Mouse (Mus musculus) testis, adult 2 months (tissue): ENCODE data around the gene Wbp2nl. TPM values are rescaled to one million over a fixed set of nuclear protein-coding genes. Genes with fewer than 3 reads are reported as not detected.
A peak's percentile ranks its signal among the peaks of the same experiment; 100 is the strongest.
"Not testable (repeated sequence)": the region's sequence is repeated elsewhere in the genome, so short reads cannot be mapped to it uniquely, and the experiment has no call there.

Experiments used
- H3K27ac ChIP-seq: fragments of 200-500 bp; 2 replicates; pipeline ENCODE4 v1.5.1; 2012; ENCODE audit warnings: low read depth, low read length; ENCODE audit not compliant: control insufficient read depth, insufficient read depth
- H3K27me3 ChIP-seq: fragments of 200-500 bp; 2 replicates; pipeline ENCODE4 v1.6.1; 2012; ENCODE audit warnings: mild to moderate bottlenecking, low read length, moderate library complexity; ENCODE audit not compliant: control insufficient read depth, insufficient read depth
- H3K36me3 ChIP-seq: fragments of 200-500 bp; 2 replicates; pipeline ENCODE4 v1.6.1; 2012; ENCODE audit warnings: mild to moderate bottlenecking, low read length; ENCODE audit not compliant: control insufficient read depth, insufficient read depth
- H3K4me1 ChIP-seq: fragments of 200-500 bp; 2 replicates; pipeline ENCODE4 v1.6.1; 2012; ENCODE audit warnings: low read length; ENCODE audit not compliant: control insufficient read depth, insufficient read depth
- H3K4me3 ChIP-seq: fragments of 200-500 bp; 2 replicates; pipeline ENCODE4 v1.5.1; 2012; ENCODE audit warnings: low read depth, mild to moderate bottlenecking, low read length, moderate library complexity, mixed read lengths; ENCODE audit not compliant: control insufficient read depth
- CTCF ChIP-seq: fragments of 200-500 bp; IDR thresholded peaks from 2 replicates; pipeline ENCODE4 v1.5.1; 2012; ENCODE audit warnings: low read depth, mild to moderate bottlenecking, inconsistent platforms, low read length, moderate library complexity; ENCODE audit not compliant: control insufficient read depth, insufficient read depth, insufficient replicate concordance
- POLR2A ChIP-seq: fragments of 200-500 bp; IDR thresholded peaks from 2 replicates; pipeline ENCODE4 v1.6.1; 2012; ENCODE audit warnings: low read depth, mild to moderate bottlenecking, inconsistent platforms, low read length, moderate library complexity; ENCODE audit not compliant: control insufficient read depth
- polyA plus RNA-seq: library from polyadenylated mRNA; depleted of rRNA; stranded (reverse); fragments of >200 nt; gene quantifications from 2 replicates; pipeline ENCODE4 v1.2.3, GENCODE M21; 2012; rRNA removed

Wbp2nl gene
- polyA plus RNA-seq, 1 experiment = 170 TPM

- H3K27me3 ChIP-seq = no peaks in the 10 kb centered on the region
- TF ChIP-seq CTCF = no peak
- no peak for TF ChIP-seq POLR2A
- H3K4me3 ChIP-seq = peak overlapping the region; percentile 7; the same call in 1 of the 2 replicates
- no peak overlapping the region; the same call in 1 of the 2 replicates for H3K27ac ChIP-seq
- no peaks in the 10 kb centered on the region for H3K36me3 ChIP-seq
- peaks cover 11% of the 10 kb centered on the region for H3K4me1 ChIP-seq
Observed at GRCm38 (mm10) chr15:82358431-82359260, 59.9 kb downstream of the Wbp2nl start.

GRCm38 (mm10) chr15:82361459-82362018, 62.8 kb downstream of the Wbp2nl start:
- Histone ChIP-seq H3K36me3 (no peaks in the 10 kb centered on the region), H3K27me3 (no peaks in the 10 kb centered on the region), H3K27ac (no peak overlapping the region), H3K4me3 (no peak overlapping the region), H3K4me1 (peaks cover 6% of the 10 kb centered on the region)
- 0 out of 2 replicates have a peak, but pooled peaks have one; percentile 40 for TF ChIP-seq CTCF
- TF ChIP-seq POLR2A = no peak

- peaks cover 6% of the 10 kb centered on the region for H3K4me1 ChIP-seq
- TF ChIP-seq CTCF (no peak), POLR2A (no peak)
- 0 out of 2 replicates have a peak overlapping the region, but pooled peaks have one; percentile 29 for H3K27ac ChIP-seq
- H3K36me3 ChIP-seq = no peaks in the 10 kb centered on the region
- H3K4me3 ChIP-seq = no peak overlapping the region
- no peaks in the 10 kb centered on the region for H3K27me3 ChIP-seq
Observed at GRCm38 (mm10) chr15:82362234-82362633, 63.5 kb downstream of the Wbp2nl start.

- H3K36me3 ChIP-seq, H3K27me3 ChIP-seq, H3K4me3 ChIP-seq, H3K27ac ChIP-seq, H3K4me1 ChIP-seq: not testable (repeated sequence)
Observed at GRCm38 (mm10) chr15:82363801-82364200, 65.0 kb downstream of the Wbp2nl start.

Other genes with a start within 250 kb of the Wbp2nl start
- 86.7 and 90.3 TPM in 2 replicates for gene 4930407I10Rik, start 239.8 kb upstream of the Wbp2nl start, polyA plus RNA-seq
- 8.2 and 10.3 TPM in 2 replicates for gene Mei1, start 229.0 kb upstream of the Wbp2nl start, polyA plus RNA-seq
- 18.1 and 19.9 TPM in 2 replicates for gene Ccdc134, start 171.0 kb upstream of the Wbp2nl start, polyA plus RNA-seq
- gene Srebf2, start 151.8 kb upstream of the Wbp2nl start, polyA plus RNA-seq = 36.2 and 40.1 TPM in 2 replicates
- gene Shisa8, start 86.1 kb upstream of the Wbp2nl start, polyA plus RNA-seq = 0.31 and 0.61 TPM in 2 replicates
- gene Tnfrsf13c, start 74.6 kb upstream of the Wbp2nl start, polyA plus RNA-seq = 7.2 and 8.0 TPM in 2 replicates
- gene Cenpm, start 54.2 kb upstream of the Wbp2nl start, polyA plus RNA-seq = 14.6 and 21.3 TPM in 2 replicates
- gene 1500009C09Rik, start 46.6 kb upstream of the Wbp2nl start, polyA plus RNA-seq = 7.8 and 9.4 TPM in 2 replicates
- gene Sept3, start 24.1 kb upstream of the Wbp2nl start, polyA plus RNA-seq = 12.1 and 14.0 TPM in 2 replicates
- 45.3 and 48.9 TPM in 2 replicates for gene Naga, start 40.0 kb downstream of the Wbp2nl start, polyA plus RNA-seq
- gene Pheta2, start 40.0 kb downstream of the Wbp2nl start, polyA plus RNA-seq = 5.0 and 5.5 TPM in 2 replicates
- gene Smdt1, start 40.0 kb downstream of the Wbp2nl start, polyA plus RNA-seq = 129 and 140 TPM in 2 replicates
- gene Ndufa6, start 55.4 kb downstream of the Wbp2nl start, polyA plus RNA-seq = 240 and 246 TPM in 2 replicates
- gene Cyp2d22, start 81.3 kb downstream of the Wbp2nl start, polyA plus RNA-seq = 9.9 and 11.0 TPM in 2 replicates
- gene Cyp2d11, start 95.1 kb downstream of the Wbp2nl start, polyA plus RNA-seq = not detected in 2 replicates
- 0.10 TPM in 1 of 2 replicates, not detected in the other for gene Cyp2d10, start 108.2 kb downstream of the Wbp2nl start, polyA plus RNA-seq
- not detected in 2 replicates for gene Cyp2d9, start 134.5 kb downstream of the Wbp2nl start, polyA plus RNA-seq